Mouse (Mus musculus): ENCODE measurements around the gene Nrip1. TPM values are rescaled to one million over a fixed set of nuclear protein-coding genes. Genes with fewer than 3 reads are reported as not detected.
A peak's percentile ranks its signal among the peaks of the same experiment; 100 is the strongest.
"Not testable (repeated sequence)": the region's sequence is repeated elsewhere in the genome, so short reads cannot be mapped to it uniquely, and the experiment has no call there.

Gene Nrip1
- polyA plus RNA-seq, 1 experiment from 2014 or later, result 34.0 TPM

- Histone ChIP-seq H3K36me3 (no peaks in the 10 kb centered on the region), H3K9ac (no peak overlapping the region), H3K4me2 (replicated peaks) (no peak overlapping the region), H3K9me3 (replicated peaks) (no peaks in the 10 kb centered on the region), H3K4me1 (no peaks in the 10 kb centered on the region), H3K4me3 (no peak overlapping the region), H3K27me3 (no peaks in the 10 kb centered on the region), H3K27ac (no peak overlapping the region)
- 92% methylated on average over 7 of the region's 7 CpGs for WGBS
- ATAC-seq (ENCODE audit: low FRiP score), result no peak
These were observed 32.7 kb upstream of the Nrip1 start for GRCm38 (mm10) chr16:76406319-76406718.

GRCm38 (mm10) chr16:76403305-76403704 lies 29.7 kb upstream of the Nrip1 start:
- H3K36me3 ChIP-seq; H3K27ac ChIP-seq; H3K4me3 ChIP-seq; H3K9ac ChIP-seq; H3K9me3 ChIP-seq (replicated peaks); H3K27me3 ChIP-seq; H3K4me1 ChIP-seq; ATAC-seq (ENCODE audit: low FRiP score); H3K4me2 ChIP-seq (replicated peaks): not testable (repeated sequence)
- WGBS, result 91% methylated on average over 24 of the region's 24 CpGs

- Histone ChIP-seq H3K27ac (no peak overlapping the region), H3K9me3 (replicated peaks) (no peaks in the 10 kb centered on the region), H3K4me2 (replicated peaks) (no peak overlapping the region), H3K9ac (no peak overlapping the region), H3K4me3 (no peak overlapping the region), H3K36me3 (no peaks in the 10 kb centered on the region), H3K4me1 (no peaks in the 10 kb centered on the region), H3K27me3 (no peaks in the 10 kb centered on the region)
- 64% methylated on average over 1 of the region's 1 CpGs for WGBS
- ATAC-seq (ENCODE audit: low FRiP score), result no peak
These were observed 22.9 kb upstream of the Nrip1 start for GRCm38 (mm10) chr16:76396512-76396911.

- no peak for ATAC-seq (ENCODE audit: low FRiP score)
- Histone ChIP-seq H3K9ac (no peak overlapping the region), H3K4me2 (replicated peaks) (no peak overlapping the region), H3K4me1 (no peaks in the 10 kb centered on the region), H3K27ac (no peak overlapping the region), H3K27me3 (no peaks in the 10 kb centered on the region), H3K4me3 (no peak overlapping the region), H3K36me3 (no peaks in the 10 kb centered on the region), H3K9me3 (replicated peaks) (no peaks in the 10 kb centered on the region)
- 71% methylated on average over 3 of the region's 3 CpGs for WGBS
These were observed 19.6 kb upstream of the Nrip1 start for GRCm38 (mm10) chr16:76393267-76393666.

- no peak for ATAC-seq (ENCODE audit: low FRiP score)
These were observed 12.9 kb upstream of the Nrip1 start for GRCm38 (mm10) chr16:76386496-76386895.

GRCm38 (mm10) chr16:76386071-76386470 lies 12.4 kb upstream of the Nrip1 start:
- Histone ChIP-seq H3K27ac (no peak overlapping the region), H3K9ac (no peak overlapping the region), H3K4me1 (no peaks in the 10 kb centered on the region), H3K4me3 (no peak overlapping the region), H3K4me2 (replicated peaks) (no peak overlapping the region), H3K9me3 (replicated peaks) (no peaks in the 10 kb centered on the region), H3K27me3 (no peaks in the 10 kb centered on the region), H3K36me3 (no peaks in the 10 kb centered on the region)
- WGBS, result 71% methylated on average over 4 of the region's 4 CpGs
- no peak for ATAC-seq (ENCODE audit: low FRiP score)

More at GRCm38 (mm10) chr16:76386496-76386895, 12.9 kb upstream of the Nrip1 start:
- Histone ChIP-seq H3K4me3 (no peak overlapping the region), H3K4me2 (replicated peaks) (no peak overlapping the region), H3K27me3 (no peaks in the 10 kb centered on the region), H3K27ac (no peak overlapping the region), H3K9me3 (replicated peaks) (no peaks in the 10 kb centered on the region), H3K4me1 (no peaks in the 10 kb centered on the region), H3K9ac (no peak overlapping the region), H3K36me3 (no peaks in the 10 kb centered on the region)
- 69% methylated on average over 5 of the region's 5 CpGs for WGBS

- no peaks in the 10 kb centered on the region for H3K27me3 ChIP-seq
- whole genome bisulfite sequencing, result 95% methylated on average over 3 of the region's 3 CpGs
- H3K4me1 ChIP-seq, result no peaks in the 10 kb centered on the region
- H3K4me3 ChIP-seq, result no peak overlapping the region
- no peaks in the 10 kb centered on the region for H3K36me3 ChIP-seq
- no peak for ATAC-seq (ENCODE audit: low FRiP score)
- no peak overlapping the region for H3K4me2 ChIP-seq (replicated peaks)
- H3K27ac ChIP-seq, result no peak overlapping the region
- no peak overlapping the region for H3K9ac ChIP-seq
- H3K9me3 ChIP-seq (replicated peaks), result no peaks in the 10 kb centered on the region
These were observed 3.6 kb upstream of the Nrip1 start for GRCm38 (mm10) chr16:76377211-76377610.

- Histone ChIP-seq H3K9ac (no peak overlapping the region), H3K27me3 (no peaks in the 10 kb centered on the region), H3K9me3 (replicated peaks) (no peaks in the 10 kb centered on the region), H3K4me1 (no peaks in the 10 kb centered on the region), H3K36me3 (no peaks in the 10 kb centered on the region), H3K4me2 (replicated peaks) (no peak overlapping the region), H3K4me3 (no peak overlapping the region), H3K27ac (no peak overlapping the region)
- 96% methylated on average over 8 of the region's 8 CpGs for WGBS
- no peak for ATAC-seq (ENCODE audit: low FRiP score)
These were observed 3.0 kb upstream of the Nrip1 start for GRCm38 (mm10) chr16:76376661-76377060.

- no peaks in the 10 kb centered on the region for H3K36me3 ChIP-seq
- no peaks in the 10 kb centered on the region for H3K27me3 ChIP-seq
- WGBS, result under 1% methylated on average over 61 of the region's 70 CpGs
- ATAC-seq (ENCODE audit: low FRiP score), result peak; percentile 93
- H3K4me1 ChIP-seq, result peaks cover 18% of the 10 kb centered on the region
- H3K4me2 ChIP-seq (replicated peaks), result peak overlapping the region; percentile 67
- H3K9me3 ChIP-seq (replicated peaks), result no peaks in the 10 kb centered on the region
- peak overlapping the region; percentile 96 for H3K9ac ChIP-seq
- H3K27ac ChIP-seq, result peak overlapping the region; percentile 99
- peak overlapping the region; percentile 91 for H3K4me3 ChIP-seq
These were observed 576 bp downstream of the Nrip1 start for GRCm38 (mm10) chr16:76372941-76373561.

- Histone ChIP-seq H3K27me3 (no peaks in the 10 kb centered on the region), H3K4me3 (peak overlapping the region; percentile 91), H3K4me2 (replicated peaks) (peak overlapping the region; percentile 67), H3K36me3 (no peaks in the 10 kb centered on the region), H3K9me3 (replicated peaks) (no peaks in the 10 kb centered on the region), H3K27ac (peak overlapping the region; percentile 99), H3K9ac (peak overlapping the region; percentile 96), H3K4me1 (peaks cover 18% of the 10 kb centered on the region)
- peak; percentile 54 for ATAC-seq (ENCODE audit: low FRiP score)
- under 1% methylated on average over 78 of the region's 102 CpGs for WGBS
These were observed 1.3 kb downstream of the Nrip1 start for GRCm38 (mm10) chr16:76372045-76372940.

- Histone ChIP-seq H3K27ac (no peak overlapping the region), H3K4me2 (replicated peaks) (peak overlapping the region; percentile 67), H3K36me3 (no peaks in the 10 kb centered on the region), H3K9me3 (replicated peaks) (no peaks in the 10 kb centered on the region), H3K9ac (peak overlapping the region; percentile 96), H3K4me1 (peaks cover 18% of the 10 kb centered on the region), H3K27me3 (no peaks in the 10 kb centered on the region), H3K4me3 (peak overlapping the region; percentile 91)
- WGBS, result 5% methylated on average over 7 of the region's 7 CpGs
- no peak for ATAC-seq (ENCODE audit: low FRiP score)
These were observed 2.1 kb downstream of the Nrip1 start for GRCm38 (mm10) chr16:76371614-76371917.

- Histone ChIP-seq H3K4me1 (peaks cover 18% of the 10 kb centered on the region), H3K9ac (peak overlapping the region; percentile 96; the same call in 1 of the 2 replicates), H3K27ac (no peak overlapping the region), H3K27me3 (no peaks in the 10 kb centered on the region), H3K4me3 (peak overlapping the region; percentile 91), H3K36me3 (no peaks in the 10 kb centered on the region), H3K4me2 (replicated peaks) (peak overlapping the region; percentile 67), H3K9me3 (replicated peaks) (no peaks in the 10 kb centered on the region)
- ATAC-seq (ENCODE audit: low FRiP score), result no peak
- WGBS, result 32% methylated on average over 12 of the region's 12 CpGs
These were observed 2.7 kb downstream of the Nrip1 start for GRCm38 (mm10) chr16:76370716-76371613.

All from hindbrain, embryonic 12.5 days (tissue).